Mouse (Mus musculus) stomach, postnatal 0 days (tissue): ENCODE data around the gene Olfr279.

Source experiments
- CTCF ChIP-seq: IDR thresholded peaks from 2 replicates; pipeline ENCODE4 v1.5.1; 2016; ENCODE audit warnings: antibody characterized with exemption, low read depth, mild to moderate bottlenecking, moderate library complexity
- EP300 ChIP-seq: optimal IDR thresholded peaks from 2 replicates; pipeline ENCODE3; 2016; ENCODE audit warnings: antibody characterized with exemption

DNA sequence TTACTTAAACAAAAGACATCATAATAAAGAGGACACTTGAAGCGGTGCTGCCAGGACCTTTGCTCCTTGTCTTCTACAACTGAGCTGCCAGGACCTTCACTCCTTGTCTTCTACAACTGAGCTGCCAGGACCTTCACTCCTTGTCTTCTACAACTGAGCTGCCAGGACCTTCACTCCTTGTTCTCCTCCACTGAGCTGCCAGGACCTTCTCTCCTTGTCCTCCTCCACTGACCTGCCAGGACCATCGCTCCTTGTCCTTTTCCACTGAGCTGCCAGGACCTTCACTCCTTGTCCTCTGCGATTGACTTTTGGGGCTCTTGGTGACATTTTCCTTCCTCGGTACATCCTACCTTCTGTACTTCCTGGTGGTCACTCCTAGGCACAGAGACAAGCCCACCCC lies 43.7 kb upstream of the Olfr279 start:
- TF ChIP-seq CTCF (no peak), EP300 (no peak)
